Comparison of ENCODE assay signal across 10 mouse cellular contexts in genomic region chr6:70847386-70847785, GRCm38 (mm10). TPM values are rescaled to one million over a fixed set of nuclear protein-coding genes. Genes with fewer than 3 reads are reported as not detected.
DNase-seq lines count a peak whose midpoint lies in the region; ATAC-seq and TF ChIP-seq lines count a peak whose summit lies in the region.
"Had no signal": no experiment of that assay in that cellular context is flagged by ENCODE, and none has a peak within 500 bp of the region (broad histone marks: within the 10 kb centered on the region; RNA-seq: fewer than 3 reads in every experiment).

No protein-coding gene starts in this region.

- DNase-seq in kidney, adult 2 months: no peak
- DNase-seq in kidney, postnatal 14 days: no peak
- DNase-seq in A20 (ENCODE audit: low read depth, low spot score): peak; percentile 48
- no peak for DNase-seq in adrenal gland, postnatal 14 days
- no peak for DNase-seq in left cerebral cortex, postnatal 10 days (ENCODE audit: extremely low spot score in 1 of 2, low spot score in 2 of 2)
- no peak for DNase-seq in heart, postnatal 10 days
- DNase-seq: thymus, postnatal 36 days had no signal

- no peaks in the 10 kb centered on the region for H3K36me3 ChIP-seq in kidney, adult 2 months (ENCODE audit: control insufficient read depth, insufficient read depth, low read length)
- no peaks in the 10 kb centered on the region for H3K36me3 ChIP-seq in limb, embryonic 12.5 days
- H3K36me3 ChIP-seq: heart, embryonic 10.5 days had no signal

- peaks cover 23% of the 10 kb centered on the region for H3K4me1 ChIP-seq in kidney, adult 2 months (ENCODE audit: control insufficient read depth, insufficient read depth, low read length)
- no peaks in the 10 kb centered on the region; the same call in 1 of the 2 replicates for H3K4me1 ChIP-seq in bone marrow, adult 2 months (ENCODE audit: control insufficient read depth, insufficient read depth, low read length)
- peaks cover 37% of the 10 kb centered on the region for H3K4me1 ChIP-seq in limb, embryonic 12.5 days (replicated peaks)

- H3K27ac ChIP-seq in kidney, adult 2 months (ENCODE audit: insufficient read depth, low read depth, low read length): peak overlapping the region; percentile 51
- peak overlapping the region; percentile 75 for H3K27ac ChIP-seq in bone marrow, adult 2 months (ENCODE audit: control insufficient read depth, insufficient read depth, low read depth, low read length, poor library complexity)
- peak overlapping the region; percentile 54 for H3K27ac ChIP-seq in limb, embryonic 12.5 days
- H3K27ac ChIP-seq: heart, embryonic 10.5 days had no signal

- peak overlapping the region; percentile 33 for H3K4me2 ChIP-seq in limb, embryonic 12.5 days

- no peaks in the 10 kb centered on the region for H3K9me3 ChIP-seq in limb, embryonic 12.5 days
- H3K9me3 ChIP-seq: heart, embryonic 10.5 days had no signal

- H3K27me3 ChIP-seq in kidney, adult 2 months (replicated peaks; ENCODE audit: control insufficient read depth, insufficient read depth, low read length): no peaks in the 10 kb centered on the region
- H3K27me3 ChIP-seq in limb, embryonic 12.5 days: no peaks in the 10 kb centered on the region

- H3K9ac ChIP-seq in limb, embryonic 12.5 days (replicated peaks): 0 out of 2 replicates have a peak overlapping the region, but pooled peaks have one; percentile 31

- no peak for ATAC-seq in limb, embryonic 12.5 days (ENCODE audit: insufficient number of reproducible peaks, insufficient read depth, low FRiP score, low TSS enrichment, low read depth)

- H3K4me3 ChIP-seq in kidney, adult 2 months (ENCODE audit: insufficient read depth, low read depth, low read length): no peak overlapping the region
- H3K4me3 ChIP-seq in bone marrow, adult 2 months (replicated peaks; ENCODE audit: control insufficient read depth, low read depth, low read length): peak overlapping the region; percentile 26
- H3K4me3 ChIP-seq in limb, embryonic 12.5 days (replicated peaks): no peak overlapping the region
- H3K4me3 ChIP-seq: heart, embryonic 10.5 days had no signal

- 31% methylated on average over 3 of the region's 3 CpGs for WGBS in kidney, adult 2 months
- 69% methylated on average over 3 of the region's 3 CpGs for WGBS in bone marrow, adult 2 months
- WGBS in limb, embryonic 12.5 days: 24% methylated on average over 3 of the region's 3 CpGs

- TF ChIP-seq CTCF in kidney, adult 2 months (conservative IDR thresholded peaks at IDR 0.05; ENCODE audit: insufficient read depth, insufficient read length, low read depth, low read length): no peak
- no peak for TF ChIP-seq CTCF in bone marrow, adult 2 months (IDR thresholded peaks at IDR 0.05; ENCODE audit: control insufficient read depth, insufficient read depth, low read length)

- intact Hi-C loops in left cerebral cortex, postnatal 10 days (cut with DNase I): no loop called here
- intact Hi-C loops in heart, postnatal 10 days (cut with DNase I): loop anchor here (5.0 kb wide), 1 partner anchor 35 kb away; no protein-coding TSS in a partner anchor

- no peak for TF ChIP-seq POLR2A in kidney, adult 2 months (IDR thresholded peaks at IDR 0.05; ENCODE audit: low read depth, low read length)
- TF ChIP-seq POLR2A in bone marrow, adult 2 months (IDR thresholded peaks at IDR 0.05; ENCODE audit: borderline replicate concordance, control insufficient read depth, low read depth, low read length): no peak

RNA-seq across cellular contexts. Expression of gene Eif2ak3, which starts 3.1 kb away (rescaled TPM):
- polyA plus RNA-seq in kidney, adult 2 months (2012; rRNA removed): 14.4 TPM in 2 replicates
- polyA plus RNA-seq in bone marrow, adult 2 months (2011; ENCODE audit: insufficient read depth, insufficient read length, low replicate concordance, missing spikeins): 10.9 and 12.4 TPM in 2 replicates
- 13.0 and 13.6 TPM in 2 replicates for polyA plus RNA-seq in limb, embryonic 12.5 days (2016; fragmentation: Nextera tagmentation; extraction: Ambion mirVana)
- total RNA-seq in adrenal gland, postnatal 14 days (2021): 16.4 and 22.9 TPM in 2 replicates
- total RNA-seq in left cerebral cortex, postnatal 10 days (2021): 10 to 100 TPM; 17.8 to 20.2 TPM
- 10 to 100 TPM; 12.6 to 13.4 TPM for total RNA-seq in heart, postnatal 10 days (2021)

RNA-seq across cellular contexts. Expression of gene Rpia, which starts 55.4 kb away (rescaled TPM):
- polyA plus RNA-seq in kidney, adult 2 months (2012; rRNA removed): 10.2 and 15.0 TPM in 2 replicates
- polyA plus RNA-seq in bone marrow, adult 2 months (2011; ENCODE audit: insufficient read depth, insufficient read length, low replicate concordance, missing spikeins): 65.3 and 78.5 TPM in 2 replicates
- polyA plus RNA-seq in limb, embryonic 12.5 days (2016; fragmentation: Nextera tagmentation; extraction: Ambion mirVana): 3.5 TPM in 2 replicates
- 21.0 and 23.7 TPM in 2 replicates for total RNA-seq in adrenal gland, postnatal 14 days (2021)
- total RNA-seq in left cerebral cortex, postnatal 10 days (2021): 10 to 100 TPM; 10.5 to 12.8 TPM
- 10 to 100 TPM in 1 of 2 experiments, 1 to 10 TPM in 1; 7.4 to 11.1 TPM for total RNA-seq in heart, postnatal 10 days (2021)
